Mouse (Mus musculus) spleen, adult 2 months (tissue): Measurements from ENCODE around the gene Trp63. TPM values are rescaled to one million over a fixed set of nuclear protein-coding genes. Genes with fewer than 3 reads are reported as not detected.

Source experiments
- DNase-seq, 2 experiments: peaks; one replicate each; pipeline versions ENCODE4 v3.0.0 to v3.0.0-alpha.2; 2012 to 2021; ENCODE audit warnings: low spot score in 2 of 2, low read depth in 1 of 2
- H3K27ac ChIP-seq: fragments of 200-500 bp; 2 replicates; pipeline ENCODE4 v1.5.1; 2012; ENCODE audit warnings: low read length, inconsistent platforms; ENCODE audit not compliant: insufficient read depth
- H3K27me3 ChIP-seq: fragments of 200-500 bp; 2 replicates; pipeline ENCODE4 v1.6.1; 2012; ENCODE audit warnings: mild to moderate bottlenecking, moderate library complexity, low read length, inconsistent platforms; ENCODE audit not compliant: control insufficient read depth, insufficient read depth
- H3K36me3 ChIP-seq: fragments of 200-500 bp; 2 replicates; pipeline ENCODE4 v1.6.1; 2012; ENCODE audit warnings: mild to moderate bottlenecking, low read length, inconsistent platforms; ENCODE audit not compliant: control insufficient read depth, insufficient read depth
- H3K4me1 ChIP-seq: fragments of 200-500 bp; 2 replicates; pipeline ENCODE4 v1.6.1; 2011; ENCODE audit warnings: inconsistent platforms; ENCODE audit not compliant: control insufficient read depth, insufficient read depth, insufficient read length
- H3K4me3 ChIP-seq: fragments of 200-500 bp; 2 replicates; pipeline ENCODE4 v1.5.1; 2011; ENCODE audit warnings: mild to moderate bottlenecking, inconsistent platforms; ENCODE audit not compliant: insufficient read depth, insufficient read length; ENCODE audit errors: extremely low read depth
- CTCF ChIP-seq: fragments of 200-500 bp; IDR thresholded peaks from 2 replicates; pipeline ENCODE4 v1.5.1; 2011; ENCODE audit warnings: mild to moderate bottlenecking, inconsistent platforms; ENCODE audit not compliant: insufficient read depth, insufficient read length, insufficient replicate concordance; ENCODE audit errors: extremely low read depth
- POLR2A ChIP-seq: fragments of 200-500 bp; IDR thresholded peaks from 2 replicates; pipeline ENCODE4 v1.6.1; 2011; ENCODE audit warnings: low read depth, low read length, inconsistent platforms
- WGBS: fragments of 180-500 bp; shearing (Covaris S2); methylation state at CpG from one replicate; pipeline ENCODE4 v1.1.7; 2018; 5-methylcytosine and 5-hydroxymethylcytosine counted together
- polyA plus RNA-seq: library from polyadenylated mRNA; depleted of rRNA; stranded (reverse); fragments of >200 nt; gene quantifications from 2 replicates; pipeline ENCODE4 v1.2.3, GENCODE M21; 2012

The Trp63 gene
- polyA plus RNA-seq, 1 experiment = 0.15 TPM

DNA sequence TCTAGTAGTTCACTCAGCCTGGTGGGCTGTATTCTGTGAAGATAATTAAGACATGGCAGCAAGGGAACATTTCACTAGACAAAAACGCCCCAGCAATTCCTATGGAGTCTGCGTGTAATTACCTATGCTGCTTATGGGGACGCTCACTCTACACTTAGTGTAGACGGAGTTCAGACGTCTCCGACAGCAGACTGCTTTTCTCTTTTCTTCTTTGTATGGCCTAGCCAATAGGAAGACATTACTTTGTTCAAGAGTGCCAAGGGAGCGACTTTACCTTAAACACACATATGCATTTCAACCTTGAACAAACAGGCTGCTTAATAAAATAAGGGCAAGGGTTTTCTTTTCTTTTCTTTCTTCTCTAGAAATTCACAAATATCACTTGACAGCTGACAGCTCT lies 91.0 kb downstream of the Trp63 start:
- no peaks in the 10 kb centered on the region for H3K27me3 ChIP-seq
- H3K27ac ChIP-seq = no peak overlapping the region
- 89% methylated on average over 7 of the region's 7 CpGs for WGBS
- DNase-seq = no peak
- no peak overlapping the region for H3K4me3 ChIP-seq
- no peaks in the 10 kb centered on the region for H3K4me1 ChIP-seq
- H3K36me3 ChIP-seq = no peaks in the 10 kb centered on the region
- TF ChIP-seq POLR2A = no peak
- TF ChIP-seq CTCF = no peak

DNA sequence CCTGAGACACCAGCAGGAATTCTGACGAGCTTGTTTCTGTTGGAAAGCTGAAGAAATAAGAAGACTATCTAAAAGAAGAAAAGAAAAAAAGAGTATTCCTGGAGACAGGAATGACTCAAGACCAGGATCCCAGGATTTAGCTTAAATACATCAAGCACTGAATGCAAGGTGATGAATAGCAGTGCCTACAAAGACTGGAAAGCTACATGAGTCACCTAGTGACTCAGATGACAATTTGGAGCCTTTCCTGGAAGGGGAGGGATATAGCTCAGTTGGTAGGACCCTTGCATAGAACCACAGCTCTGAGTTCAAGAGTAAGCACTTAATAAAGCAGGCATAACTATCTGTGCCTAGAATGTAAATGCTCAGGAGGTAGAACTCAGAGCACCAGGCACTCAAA lies 93.9 kb downstream of the Trp63 start:
- WGBS = 77% methylated on average over 1 of the region's 1 CpGs
- H3K27me3 ChIP-seq = no peaks in the 10 kb centered on the region
- H3K4me1 ChIP-seq = no peaks in the 10 kb centered on the region
- no peak for DNase-seq
- H3K4me3 ChIP-seq = no peak overlapping the region
- no peaks in the 10 kb centered on the region for H3K36me3 ChIP-seq
- TF ChIP-seq CTCF = no peak
- no peak overlapping the region for H3K27ac ChIP-seq

DNA sequence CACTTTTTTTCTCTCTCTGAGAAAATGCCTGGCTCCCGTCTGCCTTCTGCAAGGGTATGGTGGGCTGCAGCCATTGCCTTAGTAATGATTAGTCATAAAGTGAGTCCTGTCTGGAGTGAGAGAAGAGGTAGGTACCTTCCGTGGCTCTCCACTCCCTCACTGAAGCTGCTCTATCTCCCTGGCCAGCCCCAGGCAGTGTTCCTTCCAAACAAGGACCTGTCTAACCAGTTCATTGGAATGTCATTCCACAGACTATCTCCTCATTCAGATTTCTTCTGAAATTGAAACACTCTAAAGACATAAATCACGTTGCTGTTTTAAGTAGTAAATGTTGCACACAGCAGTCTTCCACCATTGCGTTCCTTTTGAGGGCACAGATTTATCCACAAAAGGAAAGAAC lies 96.4 kb downstream of the Trp63 start:
- no peak overlapping the region for H3K27ac ChIP-seq
- 68% methylated on average over 4 of the region's 4 CpGs for WGBS
- H3K4me3 ChIP-seq = no peak overlapping the region
- H3K27me3 ChIP-seq = no peaks in the 10 kb centered on the region
- no peak for TF ChIP-seq CTCF
- TF ChIP-seq POLR2A = no peak
- H3K36me3 ChIP-seq = no peaks in the 10 kb centered on the region
- DNase-seq = no peak
- H3K4me1 ChIP-seq = no peaks in the 10 kb centered on the region

DNA sequence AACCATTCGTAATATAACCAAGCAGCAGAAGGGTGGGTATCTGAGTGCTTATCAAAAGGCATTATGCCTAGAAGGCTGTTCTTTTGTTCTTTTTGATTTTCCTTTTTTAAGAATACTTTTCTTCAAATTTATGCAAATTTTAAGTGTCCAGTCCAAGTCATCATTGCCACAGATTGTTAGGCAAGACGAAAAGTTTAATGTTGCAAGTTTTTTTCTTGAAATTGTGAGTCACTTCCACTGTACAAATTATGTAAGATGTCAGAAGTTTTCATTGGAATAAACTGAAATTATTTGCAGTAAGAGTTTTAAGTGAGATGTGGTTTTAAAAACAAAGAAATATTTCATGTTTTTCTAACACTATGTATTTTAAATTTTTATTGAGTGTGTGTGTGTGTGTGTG lies 100.7 kb downstream of the Trp63 start:
- Histone ChIP-seq H3K27ac (no peak overlapping the region), H3K4me3 (no peak overlapping the region), H3K27me3 (no peaks in the 10 kb centered on the region), H3K4me1 (no peaks in the 10 kb centered on the region), H3K36me3 (no peaks in the 10 kb centered on the region)
- no peak for TF ChIP-seq CTCF
- no peak for TF ChIP-seq POLR2A
- 85% methylated on average over 2 of the region's 2 CpGs for WGBS
- DNase-seq = no peak

GRCm38 (mm10) chr16:25786457-25786856 lies 102.9 kb downstream of the Trp63 start:
- no peaks in the 10 kb centered on the region for H3K4me1 ChIP-seq
- WGBS = 83% methylated on average over 5 of the region's 5 CpGs
- no peaks in the 10 kb centered on the region for H3K27me3 ChIP-seq
- no peak overlapping the region for H3K4me3 ChIP-seq
- no peak overlapping the region for H3K27ac ChIP-seq
- H3K36me3 ChIP-seq = no peaks in the 10 kb centered on the region
- no peak for DNase-seq
- TF ChIP-seq POLR2A = no peak
- no peak for TF ChIP-seq CTCF

DNA sequence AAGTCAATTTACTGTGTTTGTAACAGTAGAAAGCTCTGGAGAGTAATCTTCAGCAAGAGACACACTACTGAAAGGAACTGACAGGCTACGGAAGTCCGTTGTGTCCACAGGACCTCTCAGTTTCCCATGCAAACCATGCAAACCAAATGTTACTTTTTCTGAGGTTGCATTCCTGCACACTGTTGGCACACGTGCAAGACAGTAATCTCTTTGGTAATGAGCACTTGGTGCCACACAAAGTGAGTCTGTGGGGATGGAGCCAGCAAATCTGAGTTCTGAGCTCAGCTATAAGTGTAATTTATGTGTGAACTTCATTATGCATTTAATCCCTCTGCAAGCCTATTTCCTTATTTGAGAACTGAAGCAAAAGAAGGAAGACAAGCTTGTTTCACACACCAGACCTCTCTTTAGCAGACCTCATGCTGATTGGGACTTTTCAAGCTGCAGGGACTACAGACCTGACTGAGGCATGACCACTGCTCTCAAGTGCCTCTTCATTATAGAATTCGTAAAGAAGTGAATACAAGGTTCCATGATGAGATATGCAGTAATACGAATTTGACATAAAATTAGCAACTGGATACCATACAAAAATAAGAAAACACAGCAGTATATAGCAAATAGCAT lies 109.2 kb downstream of the Trp63 start:
- H3K27ac ChIP-seq = no peak overlapping the region
- no peaks in the 10 kb centered on the region for H3K36me3 ChIP-seq
- H3K4me3 ChIP-seq = no peak overlapping the region
- H3K27me3 ChIP-seq = no peaks in the 10 kb centered on the region
- WGBS = 78% methylated on average over 5 of the region's 5 CpGs
- no peaks in the 10 kb centered on the region for H3K4me1 ChIP-seq
- no peak for DNase-seq
- TF ChIP-seq POLR2A (no peak), CTCF (no peak)

GRCm38 (mm10) chr16:25797732-25798294 lies 114.2 kb downstream of the Trp63 start:
- Histone ChIP-seq H3K27me3 (no peaks in the 10 kb centered on the region), H3K4me3 (no peak overlapping the region), H3K4me1 (no peaks in the 10 kb centered on the region), H3K36me3 (no peaks in the 10 kb centered on the region), H3K27ac (no peak overlapping the region)
- WGBS = 73% methylated on average over 4 of the region's 4 CpGs
- TF ChIP-seq CTCF (no peak), POLR2A (no peak)
- DNase-seq = no peak
